Mouse (Mus musculus): ENCODE measurements around the gene Ttc17.

DNA sequence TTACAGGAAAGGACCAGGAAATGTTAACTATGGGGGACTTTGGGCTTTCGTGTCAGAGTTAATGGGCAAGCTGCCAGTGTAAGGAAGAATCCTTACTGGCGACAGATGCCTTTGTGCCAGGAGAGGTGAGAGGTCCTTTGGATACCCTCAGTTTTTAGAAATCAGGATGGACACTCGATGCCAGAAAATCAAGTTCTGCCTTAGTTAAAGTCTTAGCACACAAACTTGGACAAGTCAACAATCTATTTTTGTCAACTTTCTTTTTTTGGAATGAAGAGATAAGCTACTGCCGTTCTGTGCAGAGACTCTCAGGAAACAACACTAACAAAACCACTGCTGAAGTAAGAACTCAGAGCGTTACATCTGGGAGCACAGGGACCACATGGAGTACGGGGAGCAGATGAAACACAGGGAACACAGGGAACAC, 58.3 kb downstream of the Ttc17 start:
- TF ChIP-seq CTCF (IDR thresholded peaks at IDR 0.05; ENCODE audit: extremely low read depth, insufficient read depth, low read length) = no peak
- TF ChIP-seq POLR2A (IDR thresholded peaks at IDR 0.05; ENCODE audit: extremely low read depth, insufficient read depth, low read length) = no peak
